Mouse (Mus musculus): Measurements from ENCODE around the gene Gm10424.
"Not testable (repeated sequence)": the region's sequence is repeated elsewhere in the genome, so short reads cannot be mapped to it uniquely, and the experiment has no call there.

Gm10424 gene

GRCm38 (mm10) chr5:95272668-95273067, at the start of gene Gm10424:
TSS of gene Gm10424 (minus strand) at chr5:95272768.
- DNase-seq (ENCODE audit: low spot score): not testable (repeated sequence)

- not testable (repeated sequence) for DNase-seq (ENCODE audit: low spot score)
Observed at GRCm38 (mm10) chr5:95305611-95306010, 33.0 kb upstream of the Gm10424 start, which contains the start of gene Gm3259. TSS of gene Gm3259 (plus strand) at chr5:95305911.

All from ovary, postnatal 10 days (tissue).